Mouse (Mus musculus) left cerebral cortex, postnatal 14 days (tissue): ENCODE measurements at regions not wholly inside any gene's neighbourhood (a gene's known extent, or its start where the extent isn't known, plus 50 kb on each side); places are given as distances from the start of the nearest gene placed in this dataset.
A peak's percentile ranks its signal among the peaks of the same experiment; 100 is the strongest.

Source experiments
- DNase-seq, 2 experiments: peaks; one replicate each; pipeline ENCODE4 v3.0.0; 2021 to 2022; ENCODE audit warnings: low spot score in 2 of 2, mixed read lengths in 1 of 2
- intact Hi-C: fragments of 180-260 bp; cut with DNase I; formaldehyde crosslinking; loops from one replicate; pipeline ENCODE4 v1.15.1; 2025

- intact Hi-C loops = no loop called here
- no peak for DNase-seq
These were observed 315.7 kb upstream of the G2e3 start for GRCm38 (mm10) chr12:51032193-51032592.

DNA sequence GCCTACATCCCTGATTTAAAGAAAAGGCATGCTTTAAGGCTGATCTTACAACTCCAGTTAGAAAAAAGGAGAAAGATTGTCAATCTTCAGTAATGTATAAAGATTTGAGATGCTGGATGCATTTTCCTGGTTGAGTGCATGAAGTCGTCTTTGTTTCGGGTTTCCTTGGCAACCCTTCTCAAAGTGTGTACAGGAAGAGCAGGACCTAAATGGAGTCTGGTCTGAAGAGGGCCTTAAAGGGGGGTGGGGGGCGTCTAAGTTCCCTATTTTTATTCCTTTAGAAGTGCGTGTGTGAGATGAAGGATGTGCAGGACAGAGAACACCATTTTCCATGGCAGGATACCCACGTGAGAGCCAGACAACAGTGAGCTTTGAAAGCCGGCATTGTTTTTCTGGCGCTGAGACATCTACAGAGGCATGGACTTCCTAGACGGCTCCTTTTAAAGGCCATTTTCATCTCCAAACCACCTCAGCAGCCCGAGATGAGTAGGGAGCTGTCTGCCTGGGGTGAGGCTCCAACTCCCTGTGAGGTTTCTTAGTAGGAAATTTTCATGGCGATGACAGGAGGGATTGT lies 319.2 kb upstream of the G2e3 start:
- intact Hi-C loops = no loop called here
- no peak for DNase-seq

DNA sequence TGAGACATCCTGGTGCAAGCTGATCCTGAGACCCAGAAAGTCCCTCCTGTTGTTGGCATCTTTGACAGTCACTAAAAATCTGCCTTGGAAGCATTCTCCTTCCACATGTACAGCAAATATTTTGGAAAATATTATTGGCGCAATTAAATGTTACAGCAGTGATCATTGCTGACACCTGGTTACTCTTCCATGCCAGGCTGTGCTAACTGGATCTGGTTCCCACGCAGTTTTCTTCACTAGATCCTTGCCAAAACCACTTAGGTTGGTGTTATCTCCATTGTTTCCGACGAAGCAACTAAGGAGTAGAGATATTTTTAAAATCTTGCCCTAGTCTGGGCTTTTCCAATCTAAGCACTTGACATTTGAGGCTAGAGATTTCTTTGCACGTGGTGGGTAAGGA lies 321.8 kb upstream of the G2e3 start:
- no peak for DNase-seq
- intact Hi-C loops = no loop called here

DNA sequence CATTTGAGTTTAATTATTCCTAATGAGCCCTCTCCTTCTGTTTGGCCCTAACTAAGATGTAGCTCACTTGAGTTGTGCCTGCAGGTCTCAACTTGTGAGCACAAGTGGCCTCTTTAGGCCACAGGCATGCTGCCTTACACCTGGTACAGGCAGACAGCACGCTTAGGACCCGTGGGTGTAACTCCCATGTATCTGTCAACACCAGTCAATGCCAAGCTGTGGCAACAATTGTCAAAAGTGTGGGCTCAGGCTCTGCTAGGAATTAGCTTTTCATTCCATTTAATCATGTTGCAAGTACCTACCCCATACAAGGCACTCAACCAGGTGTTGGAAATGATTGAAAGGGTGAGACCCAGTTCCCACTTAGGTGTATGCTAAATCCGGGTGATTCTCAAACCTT lies 322.3 kb upstream of the G2e3 start:
- intact Hi-C loops = no loop called here
- no peak for DNase-seq

- intact Hi-C loops = no loop called here
- DNase-seq = no peak
These were observed 323.7 kb upstream of the G2e3 start for GRCm38 (mm10) chr12:51024057-51024743.

DNA sequence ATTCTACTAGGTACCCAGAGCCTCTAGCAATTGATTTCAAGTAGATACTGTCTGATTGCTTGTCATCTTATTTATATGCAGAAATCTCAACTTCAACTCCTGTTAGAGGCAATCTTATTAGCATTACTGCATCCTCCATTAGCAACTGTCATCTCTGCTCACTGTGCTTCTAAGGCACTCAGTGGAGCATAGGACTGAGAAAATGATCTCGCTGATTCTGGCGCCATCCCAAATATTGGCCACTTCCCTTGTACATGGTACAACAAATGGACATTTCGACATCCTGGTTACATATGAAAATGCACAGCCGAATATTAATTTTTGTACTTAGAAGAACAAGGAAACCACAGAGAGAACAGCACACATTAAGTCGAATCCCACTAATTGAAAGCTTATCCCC lies 329.7 kb upstream of the G2e3 start:
- intact Hi-C loops = no loop called here
- no peak for DNase-seq

- intact Hi-C loops = no loop called here
- peak in 1 of 2 experiments; percentile 27 for DNase-seq
These were observed 331.8 kb upstream of the G2e3 start for GRCm38 (mm10) chr12:51016081-51016480.

DNA sequence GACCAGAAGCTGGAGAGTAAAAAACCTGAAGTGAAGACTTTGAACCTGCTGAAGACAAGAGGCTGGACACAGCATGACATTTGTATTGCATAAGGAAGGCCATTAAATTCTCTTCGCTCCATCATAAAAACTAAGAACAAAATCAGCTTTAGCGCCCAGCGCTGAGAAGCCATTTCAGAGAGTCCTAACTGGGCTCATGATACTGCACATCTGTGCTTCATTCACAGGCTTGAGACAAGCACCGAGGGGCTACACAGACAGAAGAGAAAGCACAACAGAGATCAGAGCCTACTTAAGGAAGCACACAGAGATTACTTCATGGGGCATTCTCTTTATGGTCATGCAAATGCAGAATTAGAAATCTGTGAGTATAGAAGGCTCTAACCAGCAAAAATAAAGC lies 338.2 kb upstream of the G2e3 start:
- no peak for DNase-seq
- intact Hi-C loops = no loop called here

GRCm38 (mm10) chr12:51001722-51002592 lies 345.9 kb upstream of the G2e3 start:
- intact Hi-C loops = loop anchor here (5.0 kb wide), 1 partner anchor 115 kb away; no protein-coding TSS in a partner anchor
- peak; percentile 40 to 54 for DNase-seq

GRCm38 (mm10) chr12:51001096-51001495 lies 346.8 kb upstream of the G2e3 start:
- no peak for DNase-seq
- intact Hi-C loops = loop anchor here (5.0 kb wide), 1 partner anchor 116 kb away; no protein-coding TSS in a partner anchor

GRCm38 (mm10) chr12:51000281-51001075 lies 347.4 kb upstream of the G2e3 start:
- DNase-seq = peak in 1 of 2 experiments; percentile 19
- intact Hi-C loops = loop anchor here (5.0 kb wide), 1 partner anchor 117 kb away; no protein-coding TSS in a partner anchor

DNA sequence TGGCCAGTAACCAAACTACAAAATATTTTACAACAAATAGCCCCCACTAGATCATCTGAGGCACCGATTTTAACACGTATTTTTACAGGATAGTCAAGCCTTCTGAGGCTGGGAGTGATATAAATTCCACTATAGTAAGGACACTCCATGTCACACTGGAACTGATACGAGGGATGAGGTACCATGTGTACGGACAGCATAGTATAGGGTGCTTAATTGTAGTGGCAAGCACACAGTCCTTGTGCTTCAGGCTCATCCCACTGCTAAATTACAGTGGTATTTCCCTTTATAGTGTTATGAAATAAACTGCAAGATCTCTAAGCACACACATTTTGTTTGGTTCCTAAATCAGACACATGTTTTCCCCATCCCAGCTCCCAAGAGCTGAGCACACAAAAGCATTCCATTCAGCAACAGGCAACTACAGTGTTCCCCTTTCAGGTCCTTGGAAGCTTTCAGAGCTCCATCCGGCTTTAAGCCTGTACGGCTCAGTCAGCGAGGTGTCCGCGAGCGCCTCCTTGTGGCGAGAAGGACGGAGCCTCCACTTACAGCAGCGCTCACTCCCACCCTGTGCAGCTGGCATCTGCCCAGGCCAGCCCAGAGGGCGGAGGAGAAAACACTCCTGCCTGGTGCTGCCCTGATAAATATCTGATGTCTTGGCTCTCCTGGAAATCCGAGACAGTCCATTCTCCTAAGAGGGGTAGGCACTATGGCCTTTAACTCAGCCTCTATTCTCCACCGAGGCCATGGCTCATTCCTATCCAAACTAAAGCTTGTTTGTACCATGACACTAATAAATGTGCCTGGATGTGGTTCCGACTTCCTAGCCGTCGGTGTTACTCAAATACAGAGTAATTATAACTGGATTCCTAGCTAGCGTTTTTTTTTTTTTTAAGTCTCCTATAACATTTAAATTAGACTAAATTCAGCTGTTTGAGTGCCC lies 348.3 kb upstream of the G2e3 start:
- DNase-seq = peak; percentile 90 to 96
- intact Hi-C loops = loop anchor here (2.0 to 5.0 kb wide), 2 partner anchors 118 to 187 kb away; no protein-coding TSS in a partner anchor

DNA sequence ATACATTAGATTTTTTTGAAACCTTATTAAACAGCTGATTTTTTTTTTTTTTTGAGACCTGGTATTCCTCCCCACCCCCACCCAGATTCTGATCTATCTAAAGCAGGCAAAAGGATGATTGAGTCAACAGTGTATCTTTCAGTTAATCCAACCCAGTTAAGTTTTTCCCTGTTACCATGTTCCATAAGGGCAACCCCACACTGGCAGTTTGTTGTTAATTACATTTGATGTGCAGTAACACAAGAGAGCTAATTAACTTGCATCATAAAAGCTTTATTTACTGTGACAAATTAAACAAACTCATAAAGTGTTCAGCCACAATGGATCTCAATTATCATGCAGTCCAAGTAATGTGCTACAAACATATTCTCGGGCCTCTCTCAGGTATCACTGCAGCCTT lies 346.8 kb upstream of the Prkd1 start:
- intact Hi-C loops = no loop called here
- no peak for DNase-seq

DNA sequence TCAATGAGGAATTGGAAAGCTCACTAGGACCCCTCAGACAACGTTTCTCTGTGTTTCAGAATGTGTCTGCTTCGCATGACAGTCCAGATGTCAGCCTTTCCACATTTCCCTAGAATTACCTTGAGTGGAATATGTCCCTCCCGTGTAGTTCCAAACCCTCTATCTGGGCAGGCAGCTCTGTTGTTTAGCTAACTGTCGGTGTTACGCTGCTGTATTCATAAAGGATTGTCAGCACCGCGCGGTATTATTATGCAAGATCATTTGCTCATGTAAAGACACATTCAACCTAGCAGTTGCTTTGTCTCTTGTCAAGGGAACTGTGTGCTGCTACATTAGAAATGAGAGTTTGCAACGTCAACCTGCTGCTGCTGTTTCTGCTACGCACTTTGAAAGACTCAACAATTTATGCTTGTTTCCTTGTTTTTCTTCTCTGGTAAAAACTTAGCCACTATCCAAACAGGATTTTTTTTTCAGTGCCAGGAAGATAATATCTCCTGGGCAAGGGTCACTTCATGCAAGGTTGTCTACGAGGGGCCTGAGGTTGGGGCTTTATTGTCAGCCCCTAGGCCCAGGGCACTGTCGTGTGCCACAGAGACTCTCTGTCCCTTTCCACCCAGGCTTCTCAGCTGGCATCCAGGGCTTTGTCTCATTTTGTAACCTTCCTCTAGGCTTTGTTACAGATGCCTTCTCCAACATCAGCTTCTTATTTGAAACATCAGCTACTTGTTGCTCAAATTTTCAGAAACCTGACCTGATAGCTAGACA lies 340.8 kb upstream of the Prkd1 start:
- DNase-seq = no peak

GRCm38 (mm10) chr12:50981318-50981717 lies 332.4 kb upstream of the Prkd1 start:
- intact Hi-C loops = no loop called here

More for the DNA sequence above, 340.8 kb upstream of the Prkd1 start:
- intact Hi-C loops = no loop called here

DNA sequence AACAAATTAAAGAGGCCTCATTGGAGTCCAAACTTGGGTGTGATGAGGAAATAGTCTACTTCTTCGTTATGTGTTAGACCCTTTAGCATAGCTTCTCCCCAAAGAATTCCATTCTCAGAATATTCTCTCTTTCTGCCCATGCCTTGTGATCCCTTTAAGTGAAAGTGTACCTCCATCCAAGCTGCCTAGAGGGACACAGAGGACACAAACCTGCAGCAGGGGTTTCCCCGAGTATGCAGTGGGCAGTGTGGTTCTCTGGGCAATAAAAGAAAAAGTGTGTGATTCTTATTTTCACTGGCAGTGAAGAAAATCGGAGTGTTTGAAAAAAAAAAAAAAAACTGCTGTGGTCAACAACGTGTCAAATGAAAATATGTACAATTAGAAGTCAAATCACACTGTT lies 331.9 kb upstream of the Prkd1 start:
- intact Hi-C loops = no loop called here
- DNase-seq = no peak

More at GRCm38 (mm10) chr12:50981318-50981717, 332.4 kb upstream of the Prkd1 start:
- DNase-seq = no peak

- intact Hi-C loops = no loop called here
- no peak for DNase-seq
These were observed 321.8 kb upstream of the Prkd1 start for GRCm38 (mm10) chr12:50970759-50971122.
